Mouse (Mus musculus): Measurements from ENCODE around the gene Cabp2. TPM values are rescaled to one million over a fixed set of nuclear protein-coding genes. Genes with fewer than 3 reads are reported as not detected.
A peak's percentile ranks its signal among the peaks of the same experiment; 100 is the strongest.
"Not testable (repeated sequence)": the region's sequence is repeated elsewhere in the genome, so short reads cannot be mapped to it uniquely, and the experiment has no call there.

The Cabp2 gene
- polyA plus RNA-seq, 1 experiment from 2014 or later = not detected

DNA sequence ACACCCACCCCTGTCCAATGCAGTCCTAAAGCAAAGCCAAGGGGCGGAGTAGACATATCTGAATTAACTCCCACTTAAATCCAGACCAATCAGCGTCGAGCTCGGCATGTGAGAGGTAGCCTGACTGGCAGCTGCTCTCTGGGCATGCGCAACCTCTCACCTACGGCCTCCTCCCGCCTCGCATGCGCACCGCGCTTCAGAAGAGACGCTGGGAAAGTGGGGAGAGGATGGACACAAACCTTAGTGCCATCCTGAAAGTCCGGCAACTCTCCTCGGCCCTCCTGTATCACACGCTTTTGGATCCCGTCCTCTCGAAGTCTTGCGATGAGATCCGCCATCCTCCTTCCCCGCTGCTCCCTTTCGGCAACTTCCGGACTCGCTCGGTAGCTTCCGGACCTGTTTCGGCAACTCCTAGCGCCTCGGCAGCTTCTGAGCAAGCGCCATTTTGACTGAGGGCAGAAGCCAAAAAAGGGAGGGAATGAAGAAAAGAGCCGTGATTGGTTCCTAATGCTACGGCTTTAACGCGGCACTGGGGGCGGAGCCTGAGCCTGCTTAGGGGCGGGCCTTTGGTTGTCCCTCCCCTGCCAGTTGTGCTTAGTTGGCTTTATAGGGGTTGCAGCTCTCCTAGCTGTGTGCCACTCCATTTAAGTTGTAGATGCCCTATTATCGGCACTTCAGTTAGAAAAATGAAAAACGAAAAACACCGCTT, 39.9 kb downstream of the Cabp2 start:
- Histone ChIP-seq H3K27ac (replicated peaks; ENCODE audit: low read depth, low read length) (peak overlapping the region; percentile 49), H3K4me3 (ENCODE audit: low read depth, low read length) (peak overlapping the region; percentile 36), H3K27me3 (ENCODE audit: control insufficient read depth, insufficient read depth, low read length) (no peaks in the 10 kb centered on the region), H3K4me1 (ENCODE audit: control insufficient read depth, insufficient read depth, low read length) (0 out of 2 replicates have a peak, but pooled peaks cover 8% of the 10 kb centered on the region), H3K36me3 (ENCODE audit: control insufficient read depth, insufficient read depth, low read length) (0 out of 2 replicates have a peak, but pooled peaks cover 2% of the 10 kb centered on the region), H3K9ac (ENCODE audit: low read length) (peak overlapping the region; percentile 69), H3K4me2 (ENCODE audit: low read depth, severe bottlenecking) (peak overlapping the region; percentile 43), H3K9me3 (ENCODE audit: control insufficient read depth, low read length) (no peaks in the 10 kb centered on the region)
- WGBS = 3% methylated on average over 38 of the region's 38 CpGs
- peak; percentile 81 for ATAC-seq (ENCODE audit: insufficient number of reproducible peaks, low FRiP score, low TSS enrichment, low read depth)
- DNase-seq (ENCODE audit: low spot score) = peak; percentile 98

DNA sequence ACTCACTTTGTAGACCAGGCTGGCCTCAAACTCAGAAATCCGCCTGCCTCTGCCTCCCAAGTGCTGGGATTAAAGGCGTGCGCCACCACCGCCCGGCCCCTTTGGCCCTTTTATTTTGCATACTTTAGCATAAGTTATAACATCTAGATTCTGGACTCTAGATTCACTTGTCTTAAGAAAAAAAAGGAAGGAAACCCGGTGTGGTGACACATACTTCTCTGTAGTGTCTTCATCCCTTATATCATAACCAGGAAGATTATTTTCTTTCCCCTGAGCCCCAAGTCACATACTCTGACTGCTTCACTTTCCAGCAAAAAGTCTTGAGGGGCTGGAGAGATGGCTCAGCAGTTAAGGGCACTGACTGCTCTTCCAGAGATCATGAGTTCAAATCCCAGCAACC, 40.5 kb downstream of the Cabp2 start:
- H3K27ac ChIP-seq (replicated peaks; ENCODE audit: low read depth, low read length); H3K4me2 ChIP-seq (ENCODE audit: low read depth, severe bottlenecking): not testable (repeated sequence)
- 67% methylated on average over 6 of the region's 6 CpGs for WGBS

DNA sequence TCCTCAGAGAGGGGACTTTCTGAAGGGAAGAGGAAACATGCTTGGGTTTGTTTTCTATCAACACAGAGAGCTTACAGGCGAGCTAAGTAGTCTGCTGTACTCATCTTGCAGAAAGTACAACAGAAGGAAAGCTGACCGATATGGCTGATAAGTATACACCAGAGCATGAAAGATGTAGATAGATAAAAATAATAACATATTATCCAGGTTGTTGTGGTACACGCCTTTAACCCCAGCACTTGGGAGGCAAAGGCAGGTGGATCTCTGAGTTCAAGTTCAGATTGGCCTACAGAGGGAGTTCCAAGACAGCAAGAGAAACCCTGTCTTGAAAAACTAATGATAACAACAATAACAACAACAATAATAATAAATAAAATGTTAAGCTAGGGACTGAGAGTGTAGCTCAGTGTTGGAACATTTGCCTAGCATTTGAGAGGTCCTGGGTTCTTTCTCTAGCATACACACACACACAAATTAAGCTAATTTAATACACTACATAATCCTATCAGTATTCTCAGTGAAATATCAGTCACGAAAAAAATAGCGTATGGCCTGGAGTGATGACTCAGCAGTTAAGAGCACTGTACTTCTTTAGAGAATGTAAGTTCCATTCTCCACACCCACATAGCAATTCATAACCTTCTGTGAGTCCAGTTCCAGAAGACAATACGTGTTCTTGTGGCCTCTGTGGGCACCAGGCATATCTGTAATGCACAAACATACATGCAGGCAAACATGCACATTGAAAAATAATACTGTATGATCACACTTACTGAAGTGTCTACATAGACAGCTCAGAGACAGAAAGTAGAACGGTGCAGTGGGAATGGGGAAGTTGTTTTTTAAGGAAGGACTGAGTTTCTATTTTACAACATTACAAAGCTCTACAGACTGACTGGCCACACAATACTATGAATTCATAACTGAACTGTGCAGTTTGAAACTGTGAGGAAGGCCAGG, 41.3 kb downstream of the Cabp2 start:
- H3K27me3 ChIP-seq (ENCODE audit: control insufficient read depth, insufficient read depth, low read length) = no peaks in the 10 kb centered on the region
- H3K9ac ChIP-seq (ENCODE audit: low read length) = no peak overlapping the region
- peaks cover 4% of the 10 kb centered on the region; the same call in 1 of the 2 replicates for H3K36me3 ChIP-seq (ENCODE audit: control insufficient read depth, insufficient read depth, low read length)
- H3K4me2 ChIP-seq (ENCODE audit: low read depth, severe bottlenecking) = no peak overlapping the region
- DNase-seq (ENCODE audit: low spot score) (no peak), ATAC-seq (ENCODE audit: insufficient number of reproducible peaks, low FRiP score, low TSS enrichment, low read depth) (no peak)
- no peak overlapping the region for H3K27ac ChIP-seq (replicated peaks; ENCODE audit: low read depth, low read length)
- H3K4me3 ChIP-seq (ENCODE audit: low read depth, low read length) = no peak overlapping the region
- H3K9me3 ChIP-seq (ENCODE audit: control insufficient read depth, low read length) = no peaks in the 10 kb centered on the region
- H3K4me1 ChIP-seq (ENCODE audit: control insufficient read depth, insufficient read depth, low read length) = peaks cover 15% of the 10 kb centered on the region
- WGBS = 88% methylated on average over 7 of the region's 7 CpGs

More for the DNA sequence above, 40.5 kb downstream of the Cabp2 start:
- H3K9ac ChIP-seq (ENCODE audit: low read length); H3K4me3 ChIP-seq (ENCODE audit: low read depth, low read length); ATAC-seq (ENCODE audit: insufficient number of reproducible peaks, low FRiP score, low TSS enrichment, low read depth); H3K9me3 ChIP-seq (ENCODE audit: control insufficient read depth, low read length); DNase-seq (ENCODE audit: low spot score); H3K27me3 ChIP-seq (ENCODE audit: control insufficient read depth, insufficient read depth, low read length); H3K36me3 ChIP-seq (ENCODE audit: control insufficient read depth, insufficient read depth, low read length): not testable (repeated sequence)
- peaks cover 14% of the 10 kb centered on the region for H3K4me1 ChIP-seq (ENCODE audit: control insufficient read depth, insufficient read depth, low read length)

DNA sequence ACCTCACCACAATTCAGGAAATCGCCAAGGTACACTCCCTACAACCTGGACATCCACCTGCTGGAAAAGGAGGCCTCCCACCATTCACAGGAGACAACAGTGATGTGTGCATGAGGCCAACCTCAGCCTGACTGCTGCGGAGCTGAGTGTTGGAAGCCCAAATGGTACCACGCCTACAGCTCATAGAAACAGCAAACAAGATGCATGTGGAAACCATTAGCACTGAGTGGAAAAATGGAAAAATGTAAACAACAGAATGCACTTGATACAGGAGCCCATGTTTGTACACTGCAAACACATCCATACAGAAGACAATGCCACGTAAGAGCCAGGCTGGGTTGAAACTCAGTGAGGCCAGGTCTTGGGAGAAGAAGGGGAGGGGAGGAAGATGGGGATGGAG, 43.1 kb downstream of the Cabp2 start:
- no peak for ATAC-seq (ENCODE audit: insufficient number of reproducible peaks, low FRiP score, low TSS enrichment, low read depth)
- H3K27me3 ChIP-seq (ENCODE audit: control insufficient read depth, insufficient read depth, low read length) = no peaks in the 10 kb centered on the region
- 79% methylated on average over 4 of the region's 4 CpGs for WGBS
- H3K27ac ChIP-seq (replicated peaks; ENCODE audit: low read depth, low read length) = no peak overlapping the region
- DNase-seq (ENCODE audit: low spot score) = no peak
- H3K9ac ChIP-seq (ENCODE audit: low read length) = 0 out of 2 replicates have a peak overlapping the region, but pooled peaks have one; percentile 34
- peaks cover 15% of the 10 kb centered on the region for H3K4me1 ChIP-seq (ENCODE audit: control insufficient read depth, insufficient read depth, low read length)
- H3K4me3 ChIP-seq (ENCODE audit: low read depth, low read length) = no peak overlapping the region
- no peak overlapping the region for H3K4me2 ChIP-seq (ENCODE audit: low read depth, severe bottlenecking)
- H3K36me3 ChIP-seq (ENCODE audit: control insufficient read depth, insufficient read depth, low read length) = peaks cover 5% of the 10 kb centered on the region; the same call in 1 of the 2 replicates
- no peaks in the 10 kb centered on the region for H3K9me3 ChIP-seq (ENCODE audit: control insufficient read depth, low read length)

DNA sequence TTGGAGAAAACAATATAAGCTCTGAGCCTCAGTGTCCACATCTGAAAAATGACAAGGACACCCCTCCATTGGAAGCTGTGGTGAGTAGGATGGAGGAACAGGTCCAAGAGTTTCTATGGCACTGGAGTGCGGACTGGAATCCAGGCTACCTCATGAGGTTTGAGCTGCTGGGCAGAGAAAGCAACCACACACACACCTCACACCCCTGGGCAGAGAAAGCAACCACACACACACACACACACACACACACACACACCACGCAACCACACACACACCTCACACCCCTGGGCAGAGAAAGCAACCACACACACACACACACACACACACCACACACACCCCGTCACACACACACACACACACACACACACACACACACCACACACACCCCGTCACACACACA, 43.9 kb downstream of the Cabp2 start:
- not testable (repeated sequence) for H3K9me3 ChIP-seq (ENCODE audit: control insufficient read depth, low read length); H3K27ac ChIP-seq (replicated peaks; ENCODE audit: low read depth, low read length); DNase-seq (ENCODE audit: low spot score); H3K27me3 ChIP-seq (ENCODE audit: control insufficient read depth, insufficient read depth, low read length); H3K9ac ChIP-seq (ENCODE audit: low read length); H3K36me3 ChIP-seq (ENCODE audit: control insufficient read depth, insufficient read depth, low read length)
- H3K4me2 ChIP-seq (ENCODE audit: low read depth, severe bottlenecking) = peak overlapping the region; percentile 65
- H3K4me3 ChIP-seq (ENCODE audit: low read depth, low read length) = peak overlapping the region; percentile 60
- peak; percentile 10; the same call in 1 of the 2 replicates for ATAC-seq (ENCODE audit: insufficient number of reproducible peaks, low FRiP score, low TSS enrichment, low read depth)
- peaks cover 15% of the 10 kb centered on the region for H3K4me1 ChIP-seq (ENCODE audit: control insufficient read depth, insufficient read depth, low read length)
- 22% methylated on average over 4 of the region's 4 CpGs for whole genome bisulfite sequencing

GRCm38 (mm10) chr19:4125741-4126696, 44.6 kb downstream of the Cabp2 start, which contains the start of gene Aip:
Gene Aip (minus strand): TSS chr19:4125858.
- Histone ChIP-seq H3K27ac (replicated peaks; ENCODE audit: low read depth, low read length) (no peak within 1 kb of the TSS), H3K9me3 (ENCODE audit: control insufficient read depth, low read length) (no peaks in the 10 kb centered on the region), H3K4me1 (ENCODE audit: control insufficient read depth, insufficient read depth, low read length) (peaks cover 12% of the 10 kb centered on the region), H3K27me3 (ENCODE audit: control insufficient read depth, insufficient read depth, low read length) (no peaks in the 10 kb centered on the region), H3K4me3 (ENCODE audit: low read depth, low read length) (peak within 1 kb of the TSS; percentile 60), H3K9ac (ENCODE audit: low read length) (peak within 1 kb of the TSS; percentile 71), H3K36me3 (ENCODE audit: control insufficient read depth, insufficient read depth, low read length) (peaks cover 5% of the 10 kb centered on the region; the same call in 1 of the 2 replicates), H3K4me2 (ENCODE audit: low read depth, severe bottlenecking) (peak within 1 kb of the TSS; percentile 65)
- peak; percentile 92 for ATAC-seq (ENCODE audit: insufficient number of reproducible peaks, low FRiP score, low TSS enrichment, low read depth)
- WGBS = under 1% methylated on average over 45 of the region's 64 CpGs
- DNase-seq (ENCODE audit: low spot score) = peak; percentile 99

GRCm38 (mm10) chr19:4126759-4127495, 45.5 kb downstream of the Cabp2 start:
- peak; percentile 25 for DNase-seq (ENCODE audit: low spot score)
- Histone ChIP-seq H3K4me2 (ENCODE audit: low read depth, severe bottlenecking) (peak overlapping the region; percentile 65), H3K4me3 (ENCODE audit: low read depth, low read length) (peak overlapping the region; percentile 60), H3K27ac (replicated peaks; ENCODE audit: low read depth, low read length) (no peak overlapping the region), H3K36me3 (ENCODE audit: control insufficient read depth, insufficient read depth, low read length) (peaks cover 8% of the 10 kb centered on the region), H3K4me1 (ENCODE audit: control insufficient read depth, insufficient read depth, low read length) (peaks cover 11% of the 10 kb centered on the region), H3K27me3 (ENCODE audit: control insufficient read depth, insufficient read depth, low read length) (no peaks in the 10 kb centered on the region), H3K9ac (ENCODE audit: low read length) (peak overlapping the region; percentile 71), H3K9me3 (ENCODE audit: control insufficient read depth, low read length) (no peaks in the 10 kb centered on the region)
- no peak for ATAC-seq (ENCODE audit: insufficient number of reproducible peaks, low FRiP score, low TSS enrichment, low read depth)
- WGBS = 55% methylated on average over 7 of the region's 7 CpGs

Measured in limb, embryonic 11.5 days (tissue).